Mouse (Mus musculus) liver, postnatal 0 days (tissue): Measurements from ENCODE around the gene Klhl22.

Source experiments
- CTCF ChIP-seq: sonication (generic); IDR thresholded peaks from 2 replicates; pipeline ENCODE4 v1.5.1; 2016; ENCODE audit warnings: antibody characterized with exemption, low read depth
- EP300 ChIP-seq: IDR thresholded peaks from 2 replicates; pipeline ENCODE4 v1.6.1; 2016; ENCODE audit warnings: antibody characterized with exemption, low read depth, mild to moderate bottlenecking

DNA sequence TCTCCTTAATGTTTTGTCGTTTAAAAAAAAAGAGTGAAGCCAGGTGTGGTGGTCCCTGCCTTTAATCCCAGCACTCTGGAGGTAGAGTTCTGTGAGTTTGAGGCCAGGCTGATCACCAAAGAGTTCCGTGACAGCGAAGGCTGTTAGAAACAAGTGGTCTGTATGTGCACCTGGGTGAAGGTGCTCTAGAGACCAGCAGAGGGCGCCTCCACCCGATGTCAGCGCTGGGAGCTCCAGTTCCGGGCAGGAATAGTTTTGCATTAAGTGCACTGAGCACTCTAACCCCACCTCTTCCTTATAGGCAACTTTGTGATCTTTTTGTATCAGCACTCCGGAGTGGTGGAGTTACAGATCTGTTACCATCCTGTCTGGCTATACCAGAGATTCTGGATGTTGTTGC lies 1.2 kb downstream of the Klhl22 start:
- TF ChIP-seq CTCF (peak; percentile 82), EP300 (no peak)
